Mouse (Mus musculus) NIH3T3 (cell line): ENCODE data around the gene Il4.

Experiments
- DNase-seq: peaks from one replicate; pipeline ENCODE4 v3.0.0-alpha.2; 2012; ENCODE audit warnings: low read depth

The Il4 gene

GRCm38 (mm10) chr11:53618619-53619198 lies at the start of gene Il4:
TSS of gene Il4 (minus strand) at chr11:53618669.
- DNase-seq: no peak

- DNase-seq: no peak
Observed at GRCm38 (mm10) chr11:53664091-53664490, 45.6 kb upstream of the Il4 start.

GRCm38 (mm10) chr11:53662794-53663674 lies 44.6 kb upstream of the Il4 start:
- no peak for DNase-seq

GRCm38 (mm10) chr11:53657828-53658227 lies 39.4 kb upstream of the Il4 start:
- DNase-seq: no peak

- DNase-seq: no peak
Observed at GRCm38 (mm10) chr11:53657381-53657780, 38.9 kb upstream of the Il4 start.

GRCm38 (mm10) chr11:53656558-53657202 lies 38.2 kb upstream of the Il4 start:
- peak; percentile 77 for DNase-seq

GRCm38 (mm10) chr11:53655043-53655442 lies 36.6 kb upstream of the Il4 start:
- peak; percentile 65 for DNase-seq

GRCm38 (mm10) chr11:53652427-53652826 lies 34.0 kb upstream of the Il4 start:
- no peak for DNase-seq

GRCm38 (mm10) chr11:53651441-53651840 lies 33.0 kb upstream of the Il4 start:
- DNase-seq: no peak

GRCm38 (mm10) chr11:53644017-53644416 lies 25.5 kb upstream of the Il4 start:
- DNase-seq: no peak

GRCm38 (mm10) chr11:53642744-53643279 lies 24.3 kb upstream of the Il4 start:
- DNase-seq: no peak

- no peak for DNase-seq
Observed at GRCm38 (mm10) chr11:53637803-53638260, 19.4 kb upstream of the Il4 start.

- DNase-seq: no peak
Observed at GRCm38 (mm10) chr11:53637046-53637802, 18.8 kb upstream of the Il4 start.

- DNase-seq: no peak
Observed at GRCm38 (mm10) chr11:53636183-53636646, 17.7 kb upstream of the Il4 start.

GRCm38 (mm10) chr11:53635590-53636182 lies 17.2 kb upstream of the Il4 start:
- no peak for DNase-seq

GRCm38 (mm10) chr11:53634556-53634955 lies 16.1 kb upstream of the Il4 start, which contains the start of gene Il13:
TSS of gene Il13 (minus strand) at chr11:53634702.
- no peak for DNase-seq

GRCm38 (mm10) chr11:53633644-53634043 lies 15.2 kb upstream of the Il4 start:
- no peak for DNase-seq

GRCm38 (mm10) chr11:53632122-53632733 lies 13.8 kb upstream of the Il4 start:
- DNase-seq: peak; percentile 13

- peak; percentile 91 for DNase-seq
Observed at GRCm38 (mm10) chr11:53627859-53628258, 9.4 kb upstream of the Il4 start.

- DNase-seq: no peak
Observed at GRCm38 (mm10) chr11:53626802-53627373, 8.4 kb upstream of the Il4 start.
